8 mouse cellular contexts compared by ENCODE assay signal in the genomic region with DNA sequence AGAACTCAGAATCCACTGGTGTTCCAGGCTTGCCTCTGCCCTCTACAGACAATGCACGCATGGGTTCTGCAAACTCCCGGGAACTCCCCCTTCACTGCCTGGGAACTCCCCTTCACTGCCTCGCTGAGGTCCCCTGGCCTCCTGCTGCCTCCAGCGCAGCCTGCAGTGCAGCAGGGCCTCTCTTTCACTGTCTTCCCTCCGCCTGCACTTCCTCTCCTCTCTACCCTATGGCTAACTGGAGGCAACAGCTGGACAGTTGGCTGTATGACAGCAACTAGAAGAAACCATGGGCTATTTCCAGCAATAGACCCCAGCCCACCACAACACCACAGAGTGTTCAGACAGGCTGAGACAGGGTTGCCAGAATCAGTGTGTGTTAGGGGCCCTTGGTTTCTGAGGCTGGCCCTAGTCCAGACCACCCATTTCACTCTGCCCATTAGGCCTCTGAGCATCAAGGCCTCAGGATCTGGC. TPM values are rescaled to one million over a fixed set of nuclear protein-coding genes. Genes with fewer than 3 reads are reported as not detected.
A peak's percentile ranks its signal among the peaks of the same experiment; 100 is the strongest.
DNase-seq lines count a peak whose midpoint lies in the region; ATAC-seq and TF ChIP-seq lines count a peak whose summit lies in the region.

No protein-coding gene starts in this region.

- H3K4me3 ChIP-seq in layer of hippocampus, adult 2 months, result no peak overlapping the region
- no peak overlapping the region for H3K4me3 ChIP-seq in kidney, embryonic 15.5 days (replicated peaks)
- no peak overlapping the region for H3K4me3 ChIP-seq in stomach, postnatal 0 days (ENCODE audit: low read depth, low read length)

- no peak for TF ChIP-seq CTCF in layer of hippocampus, adult 2 months (conservative IDR thresholded peaks at IDR 0.05)
- peak; percentile 38 for TF ChIP-seq CTCF in stomach, postnatal 0 days (IDR thresholded peaks at IDR 0.05; ENCODE audit: low read depth)

- no peak overlapping the region for H3K9ac ChIP-seq in kidney, embryonic 15.5 days
- no peak overlapping the region for H3K9ac ChIP-seq in stomach, postnatal 0 days (ENCODE audit: low read length)

- H3K4me2 ChIP-seq in kidney, embryonic 15.5 days, result 0 out of 2 replicates have a peak overlapping the region, but pooled peaks have one; percentile 0
- H3K4me2 ChIP-seq in stomach, postnatal 0 days (replicated peaks; ENCODE audit: low read depth), result no peak overlapping the region

- peak; percentile 62 for ATAC-seq in granulocyte monocyte progenitor cell, adult 5-6 weeks (replicated peaks; ENCODE audit: poor library complexity, severe bottlenecking)
- ATAC-seq in kidney, embryonic 15.5 days (replicated peaks; ENCODE audit: low FRiP score), result peak; percentile 87
- peak; percentile 48; the same call in 1 of the 2 replicates for ATAC-seq in stomach, postnatal 0 days (ENCODE audit: low FRiP score, low TSS enrichment)

- H3K9me3 ChIP-seq in kidney, embryonic 15.5 days (replicated peaks), result no peaks in the 10 kb centered on the region
- no peaks in the 10 kb centered on the region for H3K9me3 ChIP-seq in stomach, postnatal 0 days (ENCODE audit: control insufficient read depth, low read length)

- H3K27me3 ChIP-seq in kidney, embryonic 15.5 days, result no peaks in the 10 kb centered on the region
- H3K27me3 ChIP-seq in stomach, postnatal 0 days (ENCODE audit: control insufficient read depth, insufficient read depth, low read length), result no peaks in the 10 kb centered on the region

- peak overlapping the region; percentile 72 for H3K27ac ChIP-seq in layer of hippocampus, adult 2 months
- peak overlapping the region; percentile 89 for H3K27ac ChIP-seq in kidney, embryonic 15.5 days
- peak overlapping the region; percentile 89 for H3K27ac ChIP-seq in stomach, postnatal 0 days (replicated peaks)

- no peak for TF ChIP-seq EP300 in stomach, postnatal 0 days (optimal IDR thresholded peaks at IDR 0.05)

- WGBS in kidney, embryonic 15.5 days, result 4% methylated on average over 5 of the region's 5 CpGs
- 13% methylated on average over 5 of the region's 5 CpGs for WGBS in stomach, postnatal 0 days

- DNase-seq in layer of hippocampus, adult 2 months (ENCODE audit: low spot score in 2 of 2), result no peak
- DNase-seq in layer of hippocampus, adult 9-10 months (ENCODE audit: low spot score), result no peak
- peak; percentile 45 for DNase-seq in Muller cell, postnatal 12 days (ENCODE audit: inconsistent ontology term)
- DNase-seq in lung, postnatal 4 days, result peak; percentile 71 to 86
- peak; percentile 48 for DNase-seq in stomach, postnatal 0 days (ENCODE audit: low spot score)
- no peak for DNase-seq in cerebellum, adult 11 months

- H3K4me1 ChIP-seq in kidney, embryonic 15.5 days, result peaks cover 56% of the 10 kb centered on the region
- H3K4me1 ChIP-seq in stomach, postnatal 0 days (replicated peaks; ENCODE audit: control insufficient read depth, insufficient read depth), result peaks cover 22% of the 10 kb centered on the region

- no peaks in the 10 kb centered on the region for H3K36me3 ChIP-seq in kidney, embryonic 15.5 days
- H3K36me3 ChIP-seq in stomach, postnatal 0 days (ENCODE audit: control insufficient read depth, insufficient read depth, low read length), result no peaks in the 10 kb centered on the region

RNA-seq across cellular contexts. Expression of gene B4galt1, which starts 9.5 kb away (rescaled TPM):
- 10 to 100 TPM in 1 of 2 experiments, 1 to 10 TPM in 1; 8.5 to 10.8 TPM for total RNA-seq in layer of hippocampus, adult 2 months (2021)
- total RNA-seq in granulocyte monocyte progenitor cell, adult 5-6 weeks (2014; fragmentation: Nextera tagmentation), result 74.8 and 78.1 TPM in 2 replicates
- total RNA-seq in granulocyte monocyte progenitor cell, adult 5-6 weeks (2017), result 45.0 and 45.5 TPM in 2 replicates
- polyA plus RNA-seq in kidney, embryonic 15.5 days (2015; fragmentation: Nextera tagmentation; extraction: Ambion mirVana), result 46.3 and 46.4 TPM in 2 replicates
- polyA plus RNA-seq in stomach, postnatal 0 days (2015; fragmentation: Nextera tagmentation; extraction: Ambion mirVana), result 34.3 and 35.0 TPM in 2 replicates

Comparison
In these comparisons a context has a peak if more than half of its experiments do, and no peak if none do; other contexts are left out.
1. DNase-seq: peak in Muller cell, postnatal 12 days (single experiment), lung, postnatal 4 days (2 of 2) and stomach, postnatal 0 days (single experiment); none in layer of hippocampus, adult 2 months (0 of 2), layer of hippocampus, adult 9-10 months (single experiment) and cerebellum, adult 11 months (single experiment).
2. Peak in every context shown above with its lines, with median percentiles within 50 percentile points of each other: H3K27ac ChIP-seq and ATAC-seq.